In genomic region chrX:11998934-11999336, GRCm38 (mm10) we compare ENCODE assay signal across 7 mouse cellular contexts.
DNase-seq lines count a peak whose midpoint lies in the region; ATAC-seq and TF ChIP-seq lines count a peak whose summit lies in the region.

No protein-coding gene starts in this region.

- WGBS in hindbrain, embryonic 13.5 days: 5% methylated on average over 17 of the region's 41 CpGs
- under 1% methylated on average over 22 of the region's 41 CpGs for WGBS in limb, embryonic 12.5 days
- WGBS in midbrain, embryonic 13.5 days: under 1% methylated on average over 34 of the region's 41 CpGs
- 5% methylated on average over 37 of the region's 41 CpGs for WGBS in small intestine, adult 2 months

- DNase-seq in T-cell, adult 2 months (ENCODE audit: low spot score): peak; percentile 82
- DNase-seq in cerebellum, adult 18-20 months: peak; percentile 40 to 56
- DNase-seq in forelimb bud, embryonic 11.5 days (ENCODE audit: low read depth, low spot score): peak; percentile 55

- peak overlapping the region; percentile 72 for H3K27ac ChIP-seq in hindbrain, embryonic 13.5 days
- 0 out of 2 replicates have a peak overlapping the region, but pooled peaks have one; percentile 35 for H3K27ac ChIP-seq in limb, embryonic 12.5 days
- H3K27ac ChIP-seq in midbrain, embryonic 13.5 days: peak overlapping the region; percentile 80
- no peak overlapping the region for H3K27ac ChIP-seq in small intestine, adult 2 months (ENCODE audit: insufficient read depth, low read depth, low read length)

- H3K4me1 ChIP-seq in hindbrain, embryonic 13.5 days (replicated peaks): peaks cover 54% of the 10 kb centered on the region
- peaks cover 50% of the 10 kb centered on the region for H3K4me1 ChIP-seq in limb, embryonic 12.5 days (replicated peaks)
- H3K4me1 ChIP-seq in midbrain, embryonic 13.5 days (replicated peaks): peaks cover 51% of the 10 kb centered on the region
- H3K4me1 ChIP-seq in small intestine, adult 2 months (ENCODE audit: control insufficient read depth, insufficient read depth, insufficient read length, low read length): peaks cover 12% of the 10 kb centered on the region

- TF ChIP-seq POLR2A in small intestine, adult 2 months (IDR thresholded peaks at IDR 0.05; ENCODE audit: low read depth, low read length): no peak

- peak; percentile 75 for ATAC-seq in hindbrain, embryonic 13.5 days (ENCODE audit: low FRiP score)
- ATAC-seq in limb, embryonic 12.5 days (ENCODE audit: insufficient number of reproducible peaks, insufficient read depth, low FRiP score, low TSS enrichment, low read depth): peak; percentile 69
- peak; percentile 83 for ATAC-seq in midbrain, embryonic 13.5 days

- H3K9ac ChIP-seq in hindbrain, embryonic 13.5 days: peak overlapping the region; percentile 68
- H3K9ac ChIP-seq in limb, embryonic 12.5 days (replicated peaks): peak overlapping the region; percentile 27; the same call in 1 of the 2 replicates
- peak overlapping the region; percentile 61 for H3K9ac ChIP-seq in midbrain, embryonic 13.5 days (replicated peaks)

- H3K36me3 ChIP-seq in hindbrain, embryonic 13.5 days: no peaks in the 10 kb centered on the region
- no peaks in the 10 kb centered on the region for H3K36me3 ChIP-seq in limb, embryonic 12.5 days
- H3K36me3 ChIP-seq in midbrain, embryonic 13.5 days: no peaks in the 10 kb centered on the region
- H3K36me3 ChIP-seq in small intestine, adult 2 months (ENCODE audit: control insufficient read depth, insufficient read depth, low read length): no peaks in the 10 kb centered on the region

- peaks cover 79% of the 10 kb centered on the region for H3K27me3 ChIP-seq in hindbrain, embryonic 13.5 days
- H3K27me3 ChIP-seq in limb, embryonic 12.5 days: peaks cover 83% of the 10 kb centered on the region
- peaks cover 56% of the 10 kb centered on the region for H3K27me3 ChIP-seq in midbrain, embryonic 13.5 days
- H3K27me3 ChIP-seq in small intestine, adult 2 months (ENCODE audit: control insufficient read depth, insufficient read depth, low read length): no peaks in the 10 kb centered on the region

- H3K9me3 ChIP-seq in hindbrain, embryonic 13.5 days: no peaks in the 10 kb centered on the region
- no peaks in the 10 kb centered on the region for H3K9me3 ChIP-seq in limb, embryonic 12.5 days
- no peaks in the 10 kb centered on the region for H3K9me3 ChIP-seq in midbrain, embryonic 13.5 days

- H3K4me2 ChIP-seq in hindbrain, embryonic 13.5 days: peak overlapping the region; percentile 60
- H3K4me2 ChIP-seq in limb, embryonic 12.5 days: peak overlapping the region; percentile 58
- peak overlapping the region; percentile 55 for H3K4me2 ChIP-seq in midbrain, embryonic 13.5 days (replicated peaks)

- H3K4me3 ChIP-seq in hindbrain, embryonic 13.5 days: peak overlapping the region; percentile 27
- H3K4me3 ChIP-seq in limb, embryonic 12.5 days (replicated peaks): peak overlapping the region; percentile 34
- H3K4me3 ChIP-seq in midbrain, embryonic 13.5 days (replicated peaks): peak overlapping the region; percentile 31
- H3K4me3 ChIP-seq in small intestine, adult 2 months (ENCODE audit: low read depth, low read length): peak overlapping the region; percentile 54

- TF ChIP-seq CTCF in small intestine, adult 2 months (IDR thresholded peaks at IDR 0.05; ENCODE audit: extremely low read depth, insufficient read length, insufficient replicate concordance, low read depth, low read length): no peak
